Mouse (Mus musculus): ENCODE measurements around the gene Smim1.

Smim1 gene

GRCm38 (mm10) chr4:154021432-154021831 is 4.6 kb downstream of the Smim1 start:
- DNase-seq (ENCODE audit: low spot score), result no peak

DNA sequence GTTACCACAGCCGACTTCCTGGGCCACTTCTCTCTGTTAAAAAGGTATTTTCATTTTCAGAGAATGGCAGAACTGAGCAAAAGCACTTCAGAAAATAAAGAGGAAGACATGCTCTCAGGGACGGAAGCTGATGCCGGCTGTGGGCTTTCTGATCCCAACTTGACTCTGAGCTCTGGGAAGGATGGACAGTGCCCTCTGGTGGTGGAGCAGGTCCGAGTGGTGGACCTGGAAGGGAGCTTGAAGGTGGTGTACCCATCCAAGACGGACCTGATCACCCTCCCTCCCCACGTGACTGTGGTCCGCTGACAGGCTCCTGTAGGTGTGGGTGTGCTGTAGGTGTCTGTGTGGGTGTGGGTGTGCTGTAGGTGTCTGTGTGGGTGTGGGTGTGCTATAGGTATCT is 6.5 kb downstream of the Smim1 start:
- DNase-seq (ENCODE audit: low spot score), result peak; percentile 61

- DNase-seq (ENCODE audit: low spot score), result no peak
Measured at GRCm38 (mm10) chr4:154015476-154015875, 10.6 kb downstream of the Smim1 start.

GRCm38 (mm10) chr4:154012132-154012882 is 13.7 kb downstream of the Smim1 start:
- DNase-seq (ENCODE audit: low spot score), result no peak

DNA sequence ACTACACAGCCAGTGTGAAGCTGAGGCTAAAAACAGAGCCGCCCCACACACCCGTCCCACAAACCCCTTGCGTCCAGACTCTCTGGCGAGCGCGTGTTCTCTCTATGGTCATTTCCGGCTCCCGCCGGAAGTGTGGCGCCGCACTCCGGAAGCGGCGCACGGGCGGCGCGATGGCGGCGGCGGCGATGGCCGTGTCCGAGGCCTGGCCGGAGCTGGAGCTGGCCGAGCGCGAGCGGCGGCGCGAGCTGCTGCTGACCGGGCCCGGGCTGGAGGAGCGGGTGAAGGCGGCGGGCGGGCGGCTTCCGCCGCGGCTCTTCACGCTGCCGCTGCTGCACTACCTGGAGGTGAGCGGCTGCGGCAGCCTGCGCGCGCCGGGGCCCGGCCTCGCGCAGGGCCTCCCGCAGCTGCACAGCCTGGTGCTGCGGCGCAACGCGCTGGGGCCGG is 14.4 kb downstream of the Smim1 start, which contains the start of gene Lrrc47:
TSS of gene Lrrc47 (plus strand) at position 86 of the 444 bp plus-strand sequence.
- peak; percentile 83 for DNase-seq (ENCODE audit: low spot score)

DNA sequence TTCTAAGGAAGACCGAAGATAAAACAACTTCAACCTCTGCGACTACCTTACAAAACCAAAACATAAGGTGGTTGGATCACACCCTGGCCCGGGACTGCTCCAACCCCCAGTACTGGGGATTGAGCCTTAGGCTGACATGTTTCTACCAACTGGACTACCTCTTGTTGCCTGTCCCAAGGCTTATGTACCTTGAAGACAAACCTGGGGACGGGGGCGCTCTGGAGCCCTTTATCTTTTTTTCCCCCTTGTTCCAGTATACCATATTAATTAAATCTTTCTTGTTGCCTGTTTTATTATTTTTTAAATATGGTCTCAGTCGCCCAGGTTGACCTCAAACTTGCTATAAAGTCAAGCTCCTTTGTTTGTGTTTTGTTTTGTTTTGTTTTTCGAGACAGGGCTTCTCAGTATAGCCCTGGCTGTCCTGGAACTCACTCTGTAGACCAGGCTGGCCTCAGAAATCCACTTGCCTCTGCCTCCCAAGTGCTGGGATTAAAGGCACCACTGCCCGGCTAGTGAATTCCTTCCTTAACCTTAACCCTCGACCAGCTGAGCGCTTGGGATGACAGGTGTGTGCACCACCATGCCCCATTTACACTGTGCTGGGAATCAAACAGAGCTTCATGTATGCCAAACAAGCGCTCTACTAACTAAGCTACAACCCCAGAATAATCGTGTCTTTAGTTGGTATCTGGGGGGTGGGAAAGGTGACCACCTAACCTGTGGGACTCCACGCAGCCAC is 15.0 kb downstream of the Smim1 start:
- no peak for DNase-seq (ENCODE audit: low spot score)

DNA sequence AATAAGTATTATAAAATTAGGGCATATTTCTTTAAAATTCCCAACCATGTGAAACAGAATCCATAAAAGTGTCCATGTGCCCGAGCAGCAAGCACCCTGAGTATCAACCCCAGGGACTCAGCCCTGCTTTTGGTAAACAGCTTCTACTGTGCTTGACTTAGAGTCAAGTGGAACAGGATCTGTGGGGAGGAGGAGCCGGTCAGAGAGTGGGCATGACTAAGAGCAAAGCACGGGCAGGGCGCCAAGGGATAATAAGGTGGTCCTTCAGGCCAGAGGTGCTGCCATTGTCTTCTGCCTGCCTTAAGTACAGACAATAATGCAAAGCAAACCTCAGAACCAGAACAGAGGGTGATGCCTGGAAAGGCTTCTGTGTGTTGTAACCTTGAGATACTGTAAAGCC is 18.3 kb downstream of the Smim1 start:
- no peak for DNase-seq (ENCODE audit: low spot score)

DNA sequence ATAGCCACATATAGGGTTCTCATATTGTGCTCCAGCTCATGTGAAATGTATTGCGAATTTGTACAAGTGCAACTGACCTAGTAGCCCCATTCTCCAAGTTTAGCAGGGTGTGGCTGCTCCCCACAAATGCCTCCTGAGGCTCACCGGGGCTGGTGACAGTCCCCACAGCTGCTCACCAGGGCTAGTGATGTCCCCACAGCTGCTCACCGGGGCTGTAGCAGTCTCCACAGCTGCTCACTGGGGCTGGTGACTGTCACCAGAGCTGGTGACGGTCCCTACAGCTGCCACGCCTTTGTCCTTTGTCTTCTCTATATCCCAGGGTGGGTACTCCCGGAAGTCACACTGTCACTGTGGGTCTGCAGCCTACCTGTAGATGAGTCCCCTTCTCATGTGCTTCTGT is 19.8 kb downstream of the Smim1 start:
- no peak for DNase-seq (ENCODE audit: low spot score)

- no peak for DNase-seq (ENCODE audit: low spot score)
Measured at GRCm38 (mm10) chr4:154005488-154005887, 20.5 kb downstream of the Smim1 start.

DNA sequence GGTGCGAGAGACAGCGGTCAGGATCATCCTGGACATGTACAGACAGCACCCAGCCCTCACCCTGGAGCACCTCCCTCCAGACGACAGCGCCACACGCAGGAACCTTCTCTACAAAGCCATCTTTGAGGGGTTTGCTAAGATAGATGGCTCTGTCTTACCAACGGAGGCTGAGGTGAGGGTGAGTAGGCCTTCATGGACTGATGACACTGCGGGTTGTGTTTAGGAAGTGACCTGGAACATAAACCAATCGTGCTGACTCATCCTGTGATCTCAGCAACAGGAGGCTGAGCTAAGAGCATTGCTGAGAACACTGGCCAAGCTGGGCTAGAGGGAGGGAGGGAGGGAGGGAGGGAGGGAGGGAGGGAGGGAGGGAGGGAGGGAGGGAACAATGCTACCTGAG is 32.5 kb downstream of the Smim1 start:
- DNase-seq (ENCODE audit: low spot score), result no peak

DNA sequence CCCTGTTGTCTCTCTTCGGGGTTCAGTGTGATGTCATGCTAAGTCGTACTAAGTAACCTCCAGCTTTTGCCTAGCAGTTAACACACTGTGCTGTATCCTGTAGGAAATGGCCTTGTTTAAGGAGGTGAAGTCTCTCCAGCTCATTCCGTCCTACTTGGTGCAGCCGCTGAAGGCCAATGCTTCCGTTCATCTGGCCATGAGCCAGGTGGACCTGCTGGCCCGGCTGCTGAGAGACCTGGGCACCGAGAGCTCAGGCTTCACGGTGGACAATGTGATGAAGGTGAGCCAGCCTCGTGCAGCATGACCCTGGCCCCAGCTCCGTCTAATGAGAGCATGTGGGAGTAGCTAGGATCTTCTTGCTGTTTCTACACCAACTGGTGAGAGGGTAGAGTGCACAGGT is 33.3 kb downstream of the Smim1 start:
- DNase-seq (ENCODE audit: low spot score), result no peak

GRCm38 (mm10) chr4:153980470-153980869 is 45.6 kb downstream of the Smim1 start:
- no peak for DNase-seq (ENCODE audit: low spot score)

GRCm38 (mm10) chr4:153979243-153979642 is 46.8 kb downstream of the Smim1 start:
- no peak for DNase-seq (ENCODE audit: low spot score)

GRCm38 (mm10) chr4:153975768-153976167 is 50.3 kb downstream of the Smim1 start:
- peak; percentile 33 for DNase-seq (ENCODE audit: low spot score)

DNA sequence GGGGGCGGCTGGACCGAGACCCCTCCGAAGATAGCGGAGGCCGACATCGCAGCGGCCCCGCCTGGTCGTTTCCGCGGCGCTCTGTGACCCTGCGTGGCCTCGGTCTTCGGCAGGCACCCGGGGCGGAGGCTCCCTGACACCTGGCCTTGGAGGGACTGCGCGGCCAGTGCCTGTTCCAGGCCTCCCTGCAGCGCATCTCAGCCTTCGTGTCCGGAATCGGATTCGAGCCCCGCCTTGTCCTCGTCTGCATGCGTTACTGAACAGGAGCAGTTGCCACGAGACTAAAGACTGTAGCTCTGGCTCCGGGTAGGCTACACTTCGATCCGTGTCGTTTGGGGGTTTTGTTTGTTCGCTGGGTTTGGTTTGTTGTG is 50.8 kb downstream of the Smim1 start:
- no peak for DNase-seq (ENCODE audit: low spot score)

GRCm38 (mm10) chr4:153974431-153975291 is 51.4 kb downstream of the Smim1 start, which contains the start of the genes Dffb and Cep104:
Dffb (minus strand) TSS chr4:153975126.
Cep104 (plus strand) TSS chr4:153975194.
- DNase-seq (ENCODE audit: low spot score), result peak; percentile 91

Measured in adipocyte (in vitro differentiated cells).